Mouse (Mus musculus) skeletal muscle tissue, adult 2 months (tissue): ENCODE results near the gene Trp73.

Experiments
- DNase-seq: peaks from one replicate; pipeline ENCODE4 v3.0.0-alpha.2; 2012; ENCODE audit warnings: low read depth, low spot score

Gene Trp73

GRCm38 (mm10) chr4:154103386-154103785 lies 36.6 kb downstream of the Trp73 start:
- DNase-seq, result no peak

GRCm38 (mm10) chr4:154099361-154099760 lies 40.6 kb downstream of the Trp73 start:
- DNase-seq, result no peak

- DNase-seq, result no peak
These were observed 43.9 kb downstream of the Trp73 start for GRCm38 (mm10) chr4:154096111-154096510.

GRCm38 (mm10) chr4:154093210-154093609 lies 46.8 kb downstream of the Trp73 start:
- no peak for DNase-seq

GRCm38 (mm10) chr4:154091356-154091755 lies 48.7 kb downstream of the Trp73 start:
- DNase-seq, result no peak

- no peak for DNase-seq
These were observed 50.8 kb downstream of the Trp73 start for GRCm38 (mm10) chr4:154089205-154089604.

- DNase-seq, result no peak
These were observed 53.6 kb downstream of the Trp73 start for GRCm38 (mm10) chr4:154086436-154086835.

GRCm38 (mm10) chr4:154085856-154086255 lies 54.2 kb downstream of the Trp73 start:
- DNase-seq, result no peak

GRCm38 (mm10) chr4:154081974-154082373 lies 58.0 kb downstream of the Trp73 start:
- no peak for DNase-seq

GRCm38 (mm10) chr4:154081021-154081420 lies 59.0 kb downstream of the Trp73 start:
- no peak for DNase-seq

- no peak for DNase-seq
These were observed 59.8 kb downstream of the Trp73 start for GRCm38 (mm10) chr4:154080211-154080610.

GRCm38 (mm10) chr4:154071941-154072340 lies 68.1 kb downstream of the Trp73 start:
- DNase-seq, result no peak

GRCm38 (mm10) chr4:154071521-154071920 lies 68.5 kb downstream of the Trp73 start:
- DNase-seq, result no peak

- DNase-seq, result no peak
These were observed 69.1 kb downstream of the Trp73 start for GRCm38 (mm10) chr4:154070896-154071295.

GRCm38 (mm10) chr4:154064827-154065773 lies 74.9 kb downstream of the Trp73 start:
- DNase-seq, result no peak

GRCm38 (mm10) chr4:154057696-154058095 lies 82.3 kb downstream of the Trp73 start:
- DNase-seq, result no peak

- no peak for DNase-seq
These were observed 83.3 kb downstream of the Trp73 start for GRCm38 (mm10) chr4:154056661-154057060.

- DNase-seq, result no peak
These were observed 84.0 kb downstream of the Trp73 start for GRCm38 (mm10) chr4:154056046-154056445.

- DNase-seq, result peak; percentile 22
These were observed 84.5 kb downstream of the Trp73 start for GRCm38 (mm10) chr4:154055482-154055881.

- no peak for DNase-seq
These were observed 86.9 kb downstream of the Trp73 start for GRCm38 (mm10) chr4:154053065-154053464.

GRCm38 (mm10) chr4:154051401-154051800 lies 88.6 kb downstream of the Trp73 start:
- DNase-seq, result no peak

GRCm38 (mm10) chr4:154045837-154046236 lies 94.2 kb downstream of the Trp73 start:
- DNase-seq, result no peak

- no peak for DNase-seq
These were observed 97.4 kb downstream of the Trp73 start, which contains the start of gene Ccdc27 for GRCm38 (mm10) chr4:154042577-154042976. Gene Ccdc27, minus strand, starts transcription at chr4:154042677.
